Mouse (Mus musculus): ENCODE measurements at regions not wholly inside any gene's neighbourhood (a gene's known extent, or its start where the extent isn't known, plus 50 kb on each side); places are given as distances from the start of the nearest gene placed in this dataset.

DNA sequence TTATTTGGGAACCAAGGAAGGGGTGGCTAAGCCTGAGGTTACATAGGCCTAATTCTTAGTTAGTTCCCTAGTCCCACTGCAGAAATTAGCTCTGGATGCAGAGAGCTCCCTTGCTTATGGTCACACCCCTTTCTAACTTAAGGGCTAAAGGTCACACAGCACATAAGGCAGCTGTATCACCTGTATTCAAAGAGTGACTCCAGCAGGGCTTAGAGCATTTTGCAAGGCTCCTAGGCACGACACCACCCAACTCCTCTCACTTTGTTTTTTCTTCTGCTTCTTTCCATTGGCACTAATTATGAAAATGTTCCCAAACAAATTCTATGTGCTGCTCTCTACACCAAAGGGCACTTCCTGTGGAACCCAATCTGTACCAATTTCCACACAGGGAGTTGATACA is 268.9 kb downstream of the Rnf152 start:
- no peaks in the 10 kb centered on the region for H3K27me3 ChIP-seq
- H3K4me2 ChIP-seq = no peak overlapping the region
- no peak overlapping the region for H3K27ac ChIP-seq
- no peak for ATAC-seq (ENCODE audit: low FRiP score)
- 68% methylated on average over 1 of the region's 1 CpGs for WGBS
- H3K9me3 ChIP-seq = no peaks in the 10 kb centered on the region
- no peak overlapping the region for H3K4me3 ChIP-seq (replicated peaks)
- H3K4me1 ChIP-seq = no peaks in the 10 kb centered on the region; the same call in 1 of the 2 replicates
- no peak overlapping the region for H3K9ac ChIP-seq
- H3K36me3 ChIP-seq (replicated peaks) = no peaks in the 10 kb centered on the region

GRCm38 (mm10) chr1:105084556-105084955 is 272.0 kb downstream of the Rnf152 start:
- ATAC-seq (ENCODE audit: low FRiP score) = no peak
- no peak overlapping the region for H3K27ac ChIP-seq
- H3K4me3 ChIP-seq (replicated peaks) = no peak overlapping the region
- H3K9ac ChIP-seq = no peak overlapping the region
- no peaks in the 10 kb centered on the region for H3K36me3 ChIP-seq (replicated peaks)
- H3K4me2 ChIP-seq = no peak overlapping the region
- H3K4me1 ChIP-seq = no peaks in the 10 kb centered on the region
- no peaks in the 10 kb centered on the region for H3K27me3 ChIP-seq
- H3K9me3 ChIP-seq = no peaks in the 10 kb centered on the region
- WGBS = 94% methylated on average over 3 of the region's 3 CpGs

DNA sequence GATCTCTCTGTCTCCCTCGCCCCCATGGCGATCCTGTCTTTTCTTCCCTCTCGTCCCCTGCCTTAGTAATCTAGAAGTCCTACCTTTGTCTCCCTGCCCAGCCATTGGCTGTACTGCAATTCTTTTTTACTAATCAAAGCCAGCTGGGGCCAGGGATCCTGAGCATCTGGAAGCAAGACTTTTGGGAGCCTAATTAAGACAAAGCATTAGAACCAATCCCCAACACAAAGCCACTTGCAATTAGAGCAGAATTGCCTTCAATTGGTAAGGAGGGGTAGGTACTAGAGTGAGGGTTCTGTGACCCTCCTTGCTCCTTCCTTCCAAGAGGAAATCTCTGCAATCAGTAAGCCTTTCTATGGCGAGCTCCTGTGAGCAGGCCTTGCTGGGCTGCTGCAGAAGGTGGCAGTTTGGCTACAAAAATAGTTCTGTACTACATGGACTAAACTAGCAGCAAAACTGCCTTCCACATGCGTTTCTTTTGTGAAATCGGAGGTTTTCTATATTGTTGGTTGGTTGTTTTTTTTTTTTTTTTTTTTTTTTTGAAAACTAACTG is 272.9 kb downstream of the Rnf152 start:
- no peak overlapping the region for H3K9ac ChIP-seq
- H3K9me3 ChIP-seq = no peaks in the 10 kb centered on the region
- no peak for ATAC-seq (ENCODE audit: low FRiP score)
- no peaks in the 10 kb centered on the region for H3K36me3 ChIP-seq (replicated peaks)
- H3K27me3 ChIP-seq = no peaks in the 10 kb centered on the region
- 61% methylated on average over 6 of the region's 6 CpGs for WGBS
- no peak overlapping the region for H3K27ac ChIP-seq
- H3K4me1 ChIP-seq = no peaks in the 10 kb centered on the region
- no peak overlapping the region for H3K4me2 ChIP-seq
- no peak overlapping the region for H3K4me3 ChIP-seq (replicated peaks)

DNA sequence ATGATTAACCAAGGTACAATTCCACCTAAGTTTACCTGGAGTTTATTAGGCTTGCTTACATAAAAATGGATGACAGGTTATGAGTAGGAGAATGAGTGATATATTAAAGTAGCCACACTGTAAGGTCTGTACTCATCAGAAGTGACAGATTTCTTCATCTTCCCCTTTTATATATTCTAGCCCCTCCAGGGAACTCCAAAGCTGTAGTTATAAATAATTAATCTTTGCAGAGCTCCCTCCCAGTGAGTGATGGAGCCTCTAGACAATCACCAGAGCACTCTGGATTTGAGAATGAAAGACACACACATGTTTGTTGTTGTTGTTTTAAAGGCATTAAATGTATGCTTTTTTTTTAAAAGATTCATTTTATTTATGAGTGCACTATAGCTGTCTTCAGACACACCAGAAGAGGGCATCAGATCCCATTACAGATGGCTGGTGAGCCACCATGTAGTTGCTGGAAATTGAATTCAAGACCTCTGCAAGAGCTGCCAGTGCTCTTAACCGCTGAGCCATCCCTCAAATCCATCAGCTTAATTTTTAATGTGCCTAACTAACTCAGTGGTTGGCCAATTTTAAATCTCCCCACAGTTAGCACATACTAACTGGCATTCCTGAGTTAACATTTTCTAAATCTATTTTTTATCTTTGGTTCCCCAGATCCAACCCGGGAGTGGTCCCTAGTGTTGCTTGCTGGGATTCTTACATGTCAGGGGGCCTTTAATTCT is 273.5 kb downstream of the Rnf152 start:
- Histone ChIP-seq H3K36me3 (replicated peaks) (no peaks in the 10 kb centered on the region), H3K27ac (no peak overlapping the region), H3K4me1 (no peaks in the 10 kb centered on the region), H3K9me3 (no peaks in the 10 kb centered on the region), H3K9ac (no peak overlapping the region), H3K27me3 (no peaks in the 10 kb centered on the region), H3K4me2 (no peak overlapping the region), H3K4me3 (replicated peaks) (no peak overlapping the region)
- no peak for ATAC-seq (ENCODE audit: low FRiP score)
- WGBS = 82% methylated on average over 2 of the region's 2 CpGs

DNA sequence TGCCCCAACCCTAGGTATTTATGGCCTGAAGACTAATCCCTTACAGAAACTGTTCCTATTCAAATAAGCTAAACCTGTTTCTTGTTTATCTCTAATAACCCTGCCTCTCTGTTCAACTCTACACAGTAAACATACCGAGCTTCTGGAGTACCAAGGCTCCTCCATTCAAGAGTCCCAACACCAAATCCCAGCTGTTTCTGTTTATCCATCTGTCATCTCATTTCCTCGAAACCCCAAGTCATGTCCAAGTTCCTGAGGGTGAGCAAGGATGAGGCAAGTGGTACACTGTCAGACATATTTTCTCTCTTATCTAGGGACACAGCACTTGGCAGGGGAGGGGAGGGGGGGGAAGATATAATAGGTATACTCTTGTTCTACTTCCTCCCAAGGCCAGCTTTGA is 274.6 kb downstream of the Rnf152 start:
- no peak for ATAC-seq (ENCODE audit: low FRiP score)
- Histone ChIP-seq H3K9ac (no peak overlapping the region), H3K4me1 (no peaks in the 10 kb centered on the region), H3K27ac (no peak overlapping the region), H3K27me3 (no peaks in the 10 kb centered on the region), H3K36me3 (replicated peaks) (no peaks in the 10 kb centered on the region), H3K9me3 (no peaks in the 10 kb centered on the region), H3K4me2 (no peak overlapping the region), H3K4me3 (replicated peaks) (no peak overlapping the region)
- WGBS = 72% methylated on average over 2 of the region's 2 CpGs

- 94% methylated on average over 5 of the region's 5 CpGs for WGBS
- H3K27me3 ChIP-seq = no peaks in the 10 kb centered on the region
- no peak for ATAC-seq (ENCODE audit: low FRiP score)
- H3K4me2 ChIP-seq = no peak overlapping the region
- H3K9ac ChIP-seq = no peak overlapping the region
- H3K36me3 ChIP-seq (replicated peaks) = no peaks in the 10 kb centered on the region
- H3K4me3 ChIP-seq (replicated peaks) = no peak overlapping the region
- H3K4me1 ChIP-seq = no peaks in the 10 kb centered on the region
- H3K9me3 ChIP-seq = no peaks in the 10 kb centered on the region
- H3K27ac ChIP-seq = no peak overlapping the region
Measured at GRCm38 (mm10) chr1:105079437-105079836, 277.1 kb downstream of the Rnf152 start.

GRCm38 (mm10) chr1:105075728-105076127 is 280.8 kb downstream of the Rnf152 start:
- no peak overlapping the region for H3K27ac ChIP-seq
- no peaks in the 10 kb centered on the region for H3K4me1 ChIP-seq
- no peaks in the 10 kb centered on the region for H3K36me3 ChIP-seq (replicated peaks)
- no peak overlapping the region for H3K4me3 ChIP-seq (replicated peaks)
- no peaks in the 10 kb centered on the region for H3K9me3 ChIP-seq
- no peak overlapping the region for H3K9ac ChIP-seq
- 87% methylated on average over 3 of the region's 3 CpGs for WGBS
- ATAC-seq (ENCODE audit: low FRiP score) = no peak
- no peaks in the 10 kb centered on the region for H3K27me3 ChIP-seq
- H3K4me2 ChIP-seq = no peak overlapping the region

DNA sequence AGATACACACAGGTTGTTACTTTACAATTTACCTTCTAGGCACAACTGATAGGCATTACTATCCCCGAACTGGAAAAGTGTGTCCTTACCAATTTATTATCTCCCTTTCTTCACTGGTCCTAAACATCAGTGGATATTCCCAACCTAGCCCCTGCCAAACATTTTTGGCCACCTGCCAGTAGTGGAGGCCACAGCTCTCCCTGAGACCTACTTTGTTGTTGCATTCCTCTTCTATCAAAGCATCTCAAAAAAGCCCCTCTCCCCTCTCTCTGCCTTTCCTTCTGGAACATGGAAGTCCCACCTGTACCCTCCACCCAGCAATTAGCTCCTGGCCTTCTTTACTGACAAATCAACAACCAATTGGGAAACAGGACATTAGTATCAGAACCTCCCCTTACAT is 282.2 kb downstream of the Rnf152 start:
- no peak for ATAC-seq (ENCODE audit: low FRiP score)
- H3K27me3 ChIP-seq = no peaks in the 10 kb centered on the region
- H3K4me3 ChIP-seq (replicated peaks) = no peak overlapping the region
- H3K4me1 ChIP-seq = no peaks in the 10 kb centered on the region
- H3K4me2 ChIP-seq = no peak overlapping the region
- H3K36me3 ChIP-seq (replicated peaks) = no peaks in the 10 kb centered on the region
- no peak overlapping the region for H3K9ac ChIP-seq
- no peak overlapping the region for H3K27ac ChIP-seq
- WGBS = 88% methylated on average over 1 of the region's 1 CpGs
- H3K9me3 ChIP-seq = no peaks in the 10 kb centered on the region

- WGBS = 50% methylated on average over 3 of the region's 3 CpGs
- H3K27ac ChIP-seq = no peak overlapping the region
- no peak overlapping the region for H3K4me3 ChIP-seq (replicated peaks)
- no peaks in the 10 kb centered on the region for H3K27me3 ChIP-seq
- H3K4me1 ChIP-seq = no peaks in the 10 kb centered on the region
- no peak for ATAC-seq (ENCODE audit: low FRiP score)
- no peaks in the 10 kb centered on the region for H3K9me3 ChIP-seq
- no peak overlapping the region for H3K9ac ChIP-seq
- H3K4me2 ChIP-seq = no peak overlapping the region
- no peaks in the 10 kb centered on the region for H3K36me3 ChIP-seq (replicated peaks)
Measured at GRCm38 (mm10) chr1:105070661-105071455, 285.7 kb downstream of the Rnf152 start.

- ATAC-seq (ENCODE audit: low FRiP score) = no peak
- no peaks in the 10 kb centered on the region for H3K36me3 ChIP-seq (replicated peaks)
- H3K27me3 ChIP-seq = no peaks in the 10 kb centered on the region
- no peak overlapping the region for H3K27ac ChIP-seq
- H3K4me1 ChIP-seq = no peaks in the 10 kb centered on the region
- no peak overlapping the region for H3K9ac ChIP-seq
- 69% methylated on average over 4 of the region's 4 CpGs for WGBS
- H3K4me3 ChIP-seq (replicated peaks) = no peak overlapping the region
- no peak overlapping the region for H3K4me2 ChIP-seq
- no peaks in the 10 kb centered on the region for H3K9me3 ChIP-seq
Measured at GRCm38 (mm10) chr1:105067902-105068301, 288.6 kb downstream of the Rnf152 start.

- H3K9me3 ChIP-seq = no peaks in the 10 kb centered on the region
- no peaks in the 10 kb centered on the region for H3K27me3 ChIP-seq
- no peak overlapping the region for H3K4me3 ChIP-seq (replicated peaks)
- no peak overlapping the region for H3K9ac ChIP-seq
- no peaks in the 10 kb centered on the region for H3K36me3 ChIP-seq (replicated peaks)
- WGBS = 83% methylated on average over 4 of the region's 4 CpGs
- H3K4me1 ChIP-seq = no peaks in the 10 kb centered on the region
- no peak overlapping the region for H3K27ac ChIP-seq
- no peak overlapping the region for H3K4me2 ChIP-seq
- ATAC-seq (ENCODE audit: low FRiP score) = no peak
Measured at GRCm38 (mm10) chr1:105067049-105067795, 289.3 kb downstream of the Rnf152 start.

Measured in forebrain, embryonic 12.5 days (tissue).